Mouse (Mus musculus): ENCODE results near the gene Zfhx3.
"Not testable (repeated sequence)": the region's sequence is repeated elsewhere in the genome, so short reads cannot be mapped to it uniquely, and the experiment has no call there.

The Zfhx3 gene

GRCm38 (mm10) chr8:107941922-107942694 is at the start of gene Zfhx3:
TSS of gene Zfhx3 (plus strand) at chr8:107942644.
- DNase-seq (ENCODE audit: low spot score): no peak

- no peak for DNase-seq (ENCODE audit: low spot score)
These were observed 23.5 kb upstream of the Zfhx3 start for GRCm38 (mm10) chr8:107918984-107919383.

- no peak for DNase-seq (ENCODE audit: low spot score)
These were observed 16.3 kb upstream of the Zfhx3 start for GRCm38 (mm10) chr8:107926149-107926548.

DNA sequence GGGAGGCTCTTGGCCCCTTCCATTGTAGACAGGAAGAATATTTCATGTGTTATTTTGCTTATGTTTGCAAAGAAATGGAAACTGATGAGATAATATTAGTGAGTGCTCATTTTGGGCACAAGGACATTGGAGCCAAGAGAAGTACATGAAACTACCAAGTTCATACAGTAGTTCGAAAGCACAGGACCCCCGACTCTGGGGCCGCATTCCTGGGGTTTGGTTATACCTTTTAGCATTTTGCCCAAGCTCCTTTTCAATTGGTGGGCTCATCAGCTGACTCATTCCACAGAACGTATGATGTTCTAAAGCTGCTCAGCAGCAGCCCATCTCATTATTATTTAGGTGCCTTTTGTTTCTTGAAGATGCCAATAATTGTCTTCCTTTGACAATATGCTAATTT is 5.7 kb upstream of the Zfhx3 start:
- DNase-seq (ENCODE audit: low spot score): no peak

DNA sequence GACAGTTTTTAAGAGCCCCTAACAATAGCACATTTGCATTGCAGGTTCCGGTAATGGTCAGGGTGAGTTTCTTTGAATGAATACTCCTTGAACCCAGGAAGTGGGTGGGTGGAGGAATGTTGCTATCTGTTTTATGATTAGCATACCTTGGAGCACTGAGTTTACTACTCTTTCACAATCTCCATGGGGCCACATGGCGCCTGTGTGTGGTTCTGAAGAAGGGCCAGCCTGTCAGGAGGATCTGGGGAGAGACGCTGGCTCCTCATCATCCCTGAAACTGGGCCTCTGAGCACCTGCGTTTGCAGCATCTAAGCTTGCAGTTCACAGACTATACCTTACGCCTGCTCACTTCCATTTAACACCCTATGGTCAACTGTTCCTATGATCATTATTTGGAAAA is 4.2 kb upstream of the Zfhx3 start:
- not testable (repeated sequence) for DNase-seq (ENCODE audit: low spot score)

- no peak for DNase-seq (ENCODE audit: low spot score)
These were observed 2.3 kb upstream of the Zfhx3 start for GRCm38 (mm10) chr8:107940181-107940580.

DNA sequence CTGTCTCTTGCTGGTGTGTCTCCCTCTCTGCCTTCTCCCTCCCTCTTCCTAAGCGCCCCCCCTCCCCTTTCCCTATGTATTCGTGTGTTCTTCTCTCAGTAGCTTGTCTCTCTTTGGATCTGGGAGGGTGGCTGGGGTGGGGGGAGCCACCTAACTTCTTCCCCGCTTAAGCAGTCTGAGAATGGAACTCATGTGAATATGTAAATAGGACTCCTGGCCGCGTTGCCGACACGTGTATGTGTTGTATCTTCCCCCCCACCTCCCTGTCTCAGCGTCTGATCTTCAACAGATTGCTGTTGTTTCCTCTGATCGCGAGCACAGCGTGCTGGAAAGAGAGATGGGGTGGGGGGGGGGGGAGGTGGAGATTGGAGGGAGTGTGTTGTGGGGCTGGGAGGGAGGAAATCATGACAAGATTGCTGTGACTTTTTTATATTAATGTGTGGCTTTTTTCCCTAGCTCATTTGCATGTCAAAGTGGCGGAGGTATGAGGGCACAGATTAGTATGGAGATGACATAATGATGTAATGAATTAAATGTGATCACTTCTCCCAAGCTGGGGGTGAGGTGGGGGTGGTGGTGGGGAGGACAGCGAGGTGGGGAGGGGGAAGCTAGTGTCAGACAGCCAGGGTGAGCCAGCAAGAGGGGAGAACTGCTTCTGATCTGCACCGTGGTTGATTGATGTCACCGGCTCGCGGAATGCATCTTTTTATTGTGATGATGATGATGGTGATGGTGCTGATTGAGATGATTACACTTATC is 487 bp downstream of the Zfhx3 start:
- no peak for DNase-seq (ENCODE audit: low spot score)

GRCm38 (mm10) chr8:107943550-107944348 is 1.3 kb downstream of the Zfhx3 start:
- DNase-seq (ENCODE audit: low spot score): no peak

- peak; percentile 44 for DNase-seq (ENCODE audit: low spot score)
These were observed 2.5 kb downstream of the Zfhx3 start for GRCm38 (mm10) chr8:107944676-107945600.

DNA sequence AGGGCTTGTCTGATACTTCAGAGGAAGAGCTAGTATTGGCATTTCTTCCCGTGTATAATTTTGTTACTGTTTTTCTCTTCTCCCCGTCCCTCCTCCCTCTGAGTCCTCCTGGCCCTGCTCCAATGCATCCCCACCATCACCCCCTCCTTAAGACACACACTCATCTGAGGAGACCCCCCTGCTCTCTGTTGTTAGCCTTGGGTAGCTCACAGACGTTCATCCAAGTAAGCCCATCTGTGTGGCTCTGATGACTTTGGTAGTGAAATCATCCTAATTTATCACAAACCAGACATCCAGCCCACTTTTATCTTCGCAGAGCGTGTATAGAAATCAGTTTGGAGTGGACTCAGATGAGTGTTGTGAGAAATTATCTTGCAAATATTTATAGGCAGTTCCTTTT is 4.4 kb downstream of the Zfhx3 start:
- DNase-seq (ENCODE audit: low spot score): no peak

DNA sequence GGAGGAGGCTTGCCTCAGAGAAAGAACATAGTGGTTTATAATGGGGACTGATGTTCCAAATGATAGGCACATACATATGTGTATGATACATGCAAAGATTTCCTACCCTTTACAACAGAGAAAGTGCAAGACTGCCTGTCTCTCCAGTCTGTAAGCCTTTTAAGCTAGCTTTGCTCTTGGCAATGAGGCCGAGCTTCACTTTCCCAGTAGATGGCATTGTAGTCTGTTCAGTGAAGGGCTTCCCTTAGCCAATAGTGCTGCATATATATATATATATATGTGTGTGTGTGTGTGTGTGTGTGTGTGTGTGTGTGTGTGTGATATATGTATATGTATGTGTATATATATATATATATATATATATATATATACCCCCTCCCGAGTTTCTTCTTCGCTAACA is 13.4 kb downstream of the Zfhx3 start:
- no peak for DNase-seq (ENCODE audit: low spot score)

- DNase-seq (ENCODE audit: low spot score): no peak
These were observed 15.1 kb downstream of the Zfhx3 start for GRCm38 (mm10) chr8:107957566-107957965.

DNA sequence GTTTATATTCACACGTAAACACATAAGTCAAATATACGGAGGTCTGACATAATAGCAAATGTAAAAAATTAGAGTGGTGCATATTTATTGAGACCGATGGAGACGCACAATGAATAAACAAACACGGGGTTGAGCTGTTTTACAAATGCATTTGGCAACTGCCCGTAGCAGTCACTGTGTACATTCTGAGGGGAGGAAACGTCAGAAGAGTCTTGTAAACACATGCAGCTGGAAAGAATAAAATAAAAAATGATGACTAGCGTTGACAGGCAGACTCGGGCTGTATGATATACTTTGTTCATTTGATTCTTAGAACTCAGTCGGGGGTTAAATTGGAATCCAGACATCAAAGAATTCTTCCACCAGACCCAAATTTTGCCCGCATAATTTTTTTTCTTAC is 18.0 kb downstream of the Zfhx3 start:
- no peak for DNase-seq (ENCODE audit: low spot score)

GRCm38 (mm10) chr8:107960878-107961277 is 18.4 kb downstream of the Zfhx3 start:
- DNase-seq (ENCODE audit: low spot score): no peak

DNA sequence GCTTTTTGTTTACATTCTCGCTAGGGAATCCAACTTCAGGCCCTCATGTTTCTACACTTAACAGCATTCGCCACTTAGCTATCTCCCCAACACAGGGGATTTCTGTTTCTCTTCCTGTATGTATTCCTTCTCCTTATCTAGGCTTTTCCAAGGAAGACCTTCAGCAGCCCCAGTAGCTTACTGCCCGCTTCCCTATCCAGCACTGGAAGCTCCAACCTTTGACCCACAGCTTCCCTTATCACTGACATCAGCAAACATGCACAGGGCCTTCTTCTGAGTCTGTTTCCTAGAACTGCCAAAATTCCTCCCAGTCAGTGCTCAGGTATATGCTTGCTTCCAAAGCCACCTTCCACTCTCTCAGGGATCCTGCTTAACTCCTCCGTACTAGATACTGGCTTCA is 29.8 kb downstream of the Zfhx3 start:
- no peak for DNase-seq (ENCODE audit: low spot score)

GRCm38 (mm10) chr8:107974451-107974850 is 32.0 kb downstream of the Zfhx3 start:
- DNase-seq (ENCODE audit: low spot score): no peak

DNA sequence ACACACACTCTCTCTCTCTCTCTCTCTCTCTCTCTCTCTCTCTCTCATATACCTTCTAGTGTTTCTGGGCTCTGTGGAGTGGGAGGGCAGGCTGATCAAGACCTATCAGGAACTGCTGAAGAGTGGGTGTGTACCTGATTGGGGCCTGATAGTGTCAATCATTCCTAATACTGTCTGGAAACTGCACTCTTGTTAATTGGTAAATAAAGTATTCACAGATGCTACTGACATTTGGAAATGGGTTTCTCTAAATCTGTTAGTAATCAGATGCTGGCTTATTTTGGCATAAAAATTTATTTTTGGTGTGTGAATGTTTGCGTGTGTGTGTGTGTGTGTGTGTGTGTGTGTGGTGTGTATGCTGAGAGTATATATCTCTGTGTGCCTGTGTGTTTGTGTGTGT is 35.8 kb downstream of the Zfhx3 start:
- DNase-seq (ENCODE audit: low spot score): no peak

GRCm38 (mm10) chr8:107980618-107981017 is 38.2 kb downstream of the Zfhx3 start:
- DNase-seq (ENCODE audit: low spot score): no peak

GRCm38 (mm10) chr8:107986629-107987028 is 44.2 kb downstream of the Zfhx3 start:
- no peak for DNase-seq (ENCODE audit: low spot score)

GRCm38 (mm10) chr8:107998874-107999273 is 56.4 kb downstream of the Zfhx3 start:
- no peak for DNase-seq (ENCODE audit: low spot score)

- DNase-seq (ENCODE audit: low spot score): no peak
These were observed 69.1 kb downstream of the Zfhx3 start for GRCm38 (mm10) chr8:108011516-108011915.

DNA sequence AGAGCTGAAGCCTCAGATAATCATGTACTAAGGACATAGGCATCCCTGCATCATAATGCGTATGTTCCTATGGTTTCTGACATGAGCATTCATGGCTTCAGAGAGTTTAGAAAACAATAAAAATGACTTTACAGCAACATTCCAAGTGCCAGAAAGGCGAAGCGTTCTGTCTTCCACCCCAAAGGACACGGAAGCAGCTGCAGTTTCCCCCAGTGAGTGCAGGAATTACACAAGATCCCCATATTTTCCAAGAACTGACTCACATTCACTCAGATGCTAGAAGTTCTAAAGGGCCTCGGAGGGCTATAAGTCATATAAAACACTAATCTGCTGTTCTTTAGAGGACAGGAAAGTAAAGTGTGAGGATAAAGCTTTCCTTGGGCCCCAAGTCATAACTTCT is 75.3 kb downstream of the Zfhx3 start:
- DNase-seq (ENCODE audit: low spot score): no peak
